Mouse (Mus musculus): Measurements from ENCODE around the gene Vps37b.
A peak's percentile ranks its signal among the peaks of the same experiment; 100 is the strongest.

Vps37b gene

GRCm38 (mm10) chr5:123981250-123981554 lies 50.9 kb downstream of the Vps37b start:
- no peak for DNase-seq (ENCODE audit: extremely low spot score, low spot score)

GRCm38 (mm10) chr5:123980521-123981249 lies 51.4 kb downstream of the Vps37b start:
- no peak for DNase-seq (ENCODE audit: extremely low spot score, low spot score)

DNA sequence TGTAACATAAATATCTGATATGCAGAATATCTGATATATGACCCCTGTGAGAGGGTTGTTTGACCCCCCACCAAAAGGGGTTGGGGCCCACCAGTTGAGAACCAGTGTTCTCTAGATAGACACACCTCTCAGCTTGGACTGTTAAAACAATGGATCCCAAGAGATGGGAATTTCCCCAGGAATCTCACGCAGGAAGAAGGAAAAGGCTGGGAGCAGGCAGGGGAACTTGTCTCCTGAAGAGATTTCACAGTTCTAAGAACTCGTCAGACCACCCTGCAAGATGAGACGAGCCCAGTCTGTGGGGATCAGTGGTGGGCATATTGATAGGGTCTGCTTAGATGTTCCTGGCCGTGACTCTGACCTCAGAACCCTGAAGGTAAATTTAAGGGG lies 52.1 kb downstream of the Vps37b start:
- DNase-seq (ENCODE audit: extremely low spot score, low spot score): no peak

DNA sequence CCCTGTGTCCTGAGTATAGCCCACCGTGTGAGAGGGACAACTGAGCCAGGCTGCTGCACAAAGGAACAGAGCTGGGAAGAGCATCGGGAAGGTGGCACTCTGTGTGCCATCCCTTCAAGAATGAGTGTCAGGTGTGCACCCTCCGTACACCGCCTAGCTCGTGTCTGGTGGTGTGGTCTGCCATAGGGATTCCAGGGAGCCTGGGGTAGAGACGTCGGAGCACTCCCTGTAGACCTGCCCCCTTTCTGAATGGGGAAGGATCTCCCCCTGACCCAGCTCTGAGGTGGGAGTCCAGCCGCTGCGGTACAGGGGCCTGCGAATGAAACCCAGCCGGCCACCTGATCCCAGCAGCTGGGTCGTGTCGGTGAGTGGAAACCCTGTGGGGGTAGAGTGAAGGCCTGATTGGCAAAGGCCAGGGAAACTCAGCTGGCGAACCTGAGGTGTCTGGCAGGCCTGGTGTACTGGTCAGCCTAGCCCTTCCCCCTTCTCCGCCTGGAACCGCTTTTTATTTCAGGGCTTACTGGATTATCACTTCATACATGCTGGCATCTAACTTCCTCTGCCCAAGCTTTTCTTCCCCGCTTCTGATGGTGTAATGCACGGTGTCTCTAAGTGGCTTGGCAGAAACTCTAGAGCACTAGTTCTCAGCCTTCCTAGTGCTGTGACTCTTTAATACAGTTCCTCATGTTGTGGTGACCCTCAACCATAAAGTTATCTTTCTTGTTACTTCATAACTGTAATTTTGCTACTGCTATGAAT lies 52.7 kb downstream of the Vps37b start:
- no peak for DNase-seq (ENCODE audit: extremely low spot score, low spot score)

- DNase-seq (ENCODE audit: extremely low spot score, low spot score): no peak
These were observed 53.9 kb downstream of the Vps37b start for GRCm38 (mm10) chr5:123978131-123978530.

DNA sequence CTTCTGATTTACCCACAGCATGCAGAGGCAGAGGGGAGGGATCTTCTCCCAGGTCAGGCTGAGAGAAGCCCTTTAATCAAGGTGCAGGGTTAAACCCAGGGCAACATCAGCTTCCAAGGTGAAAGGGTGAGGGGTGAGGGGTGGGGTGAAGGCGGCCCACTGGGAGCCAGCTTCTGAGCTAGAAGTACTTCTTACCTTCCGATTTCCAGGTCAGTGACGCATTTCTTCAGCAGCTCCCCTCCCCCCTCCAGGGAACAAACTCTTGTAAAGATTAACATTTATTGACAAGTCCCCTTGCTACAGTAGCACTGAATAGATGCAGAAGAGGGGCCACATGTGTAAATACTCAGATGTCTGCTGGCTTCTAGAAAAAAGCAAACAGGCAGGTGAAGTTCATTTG lies 54.8 kb downstream of the Vps37b start:
- DNase-seq (ENCODE audit: extremely low spot score, low spot score): no peak

GRCm38 (mm10) chr5:123975668-123976180 lies 56.3 kb downstream of the Vps37b start:
- DNase-seq (ENCODE audit: extremely low spot score, low spot score): no peak

GRCm38 (mm10) chr5:123974616-123975111 lies 57.4 kb downstream of the Vps37b start:
- no peak for DNase-seq (ENCODE audit: extremely low spot score, low spot score)

- no peak for DNase-seq (ENCODE audit: extremely low spot score, low spot score)
These were observed 57.9 kb downstream of the Vps37b start for GRCm38 (mm10) chr5:123974179-123974485.

DNA sequence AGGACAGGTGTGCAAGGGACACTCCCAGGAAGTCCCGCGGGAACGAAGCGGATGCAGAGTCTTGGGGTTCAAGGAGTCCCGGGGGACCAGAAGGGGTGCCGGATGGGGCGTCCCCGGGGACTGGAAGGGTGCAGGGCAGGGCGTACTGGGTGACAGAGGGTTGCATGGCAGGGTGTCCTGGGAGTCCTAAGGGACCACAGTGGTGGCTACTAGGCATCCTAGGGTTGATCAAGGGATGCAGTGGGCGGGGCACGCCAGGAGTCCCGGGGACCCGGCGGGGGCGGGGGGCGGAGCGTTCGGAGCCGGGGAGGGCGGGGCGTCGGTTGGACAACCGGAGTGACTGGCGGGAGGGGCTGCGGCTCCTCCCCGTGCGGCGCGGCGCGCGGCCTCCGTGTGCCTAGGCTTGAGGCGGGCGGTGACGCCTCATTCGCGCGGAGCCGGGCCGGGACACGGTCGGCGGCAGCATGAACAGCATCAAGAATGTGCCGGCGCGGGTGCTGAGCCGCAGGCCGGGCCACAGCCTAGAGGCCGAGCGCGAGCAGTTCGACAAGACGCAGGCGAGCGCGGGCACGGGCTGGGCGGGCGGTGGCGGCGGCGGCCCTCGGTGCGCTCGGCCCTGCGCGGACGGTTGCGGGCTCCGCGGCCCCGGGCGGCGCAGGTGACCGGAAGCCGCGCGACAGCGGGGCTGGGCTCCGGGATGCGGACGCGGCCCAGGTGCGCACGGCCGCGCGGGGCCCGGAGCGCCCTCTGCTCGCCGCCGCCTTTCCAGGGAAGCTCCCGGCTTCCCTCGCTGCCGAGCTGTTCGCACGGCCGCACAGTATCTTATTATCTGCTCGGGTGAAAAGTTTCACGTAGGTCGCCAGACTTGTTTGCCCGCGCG lies 58.5 kb downstream of the Vps37b start, which contains the start of gene Hip1r:
Hip1r (plus strand) TSS at position 330 of the 880 bp plus-strand sequence.
- DNase-seq (ENCODE audit: extremely low spot score, low spot score): peak; percentile 70

DNA sequence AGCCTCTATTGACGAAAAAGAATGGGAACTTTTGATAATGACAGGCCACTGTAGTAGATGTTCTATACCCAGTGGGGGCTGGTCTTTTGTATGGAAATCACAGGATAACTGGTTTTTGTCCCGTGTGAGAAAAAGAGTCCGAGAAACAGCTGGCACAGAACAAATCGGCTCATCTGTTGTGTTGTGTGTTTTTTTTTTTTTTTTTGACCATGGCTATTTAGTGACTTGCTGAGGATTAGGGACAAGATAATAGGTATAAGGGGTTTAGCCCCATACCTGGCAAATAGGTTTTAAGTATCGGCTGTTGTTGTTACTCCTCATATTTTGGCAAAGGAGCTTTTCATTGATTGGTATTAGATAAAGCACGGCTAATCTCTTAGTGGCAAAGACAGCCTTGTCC lies 59.6 kb downstream of the Vps37b start:
- no peak for DNase-seq (ENCODE audit: extremely low spot score, low spot score)

DNA sequence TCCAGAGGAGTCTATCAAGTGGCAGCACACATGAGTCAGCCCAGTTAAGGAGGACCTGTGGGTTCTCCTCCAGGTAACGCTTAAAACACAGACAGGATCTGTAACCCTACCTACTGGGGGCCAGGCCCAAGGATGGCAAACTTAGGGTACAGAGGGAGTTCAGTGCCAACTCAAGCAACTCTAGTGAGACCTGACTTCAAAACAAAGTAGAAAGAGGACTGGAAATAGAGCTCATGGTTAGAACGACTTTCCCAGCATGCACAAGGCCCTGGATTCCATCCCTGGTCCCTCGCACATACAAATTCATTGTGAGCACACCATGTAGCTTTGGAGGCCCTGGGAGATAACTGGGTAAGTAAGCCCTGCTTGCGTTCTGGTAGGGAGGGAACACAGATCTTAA lies 61.5 kb downstream of the Vps37b start:
- no peak for DNase-seq (ENCODE audit: extremely low spot score, low spot score)

GRCm38 (mm10) chr5:123969216-123969615 lies 62.9 kb downstream of the Vps37b start:
- DNase-seq (ENCODE audit: extremely low spot score, low spot score): no peak

DNA sequence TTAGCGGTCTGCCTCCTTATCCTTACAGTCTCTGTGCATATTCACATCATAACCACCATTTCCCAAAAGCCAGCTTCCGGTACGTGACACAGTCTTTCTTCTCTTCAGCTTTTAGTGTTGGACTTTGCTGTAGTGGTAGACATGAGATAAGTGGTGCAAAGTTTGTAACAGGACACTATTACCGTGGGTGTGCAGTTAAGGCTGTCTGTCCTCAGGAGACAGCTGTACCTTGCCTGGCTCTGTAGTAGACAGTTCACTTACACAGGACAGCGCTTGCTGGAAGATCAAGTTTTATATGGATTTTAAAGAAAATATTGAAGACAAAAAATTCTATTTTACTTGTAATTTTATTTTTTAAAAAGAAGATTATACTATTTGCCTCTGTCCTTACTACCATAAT lies 63.6 kb downstream of the Vps37b start:
- DNase-seq (ENCODE audit: extremely low spot score, low spot score): no peak

GRCm38 (mm10) chr5:123966759-123967158 lies 65.3 kb downstream of the Vps37b start:
- no peak for DNase-seq (ENCODE audit: extremely low spot score, low spot score)

DNA sequence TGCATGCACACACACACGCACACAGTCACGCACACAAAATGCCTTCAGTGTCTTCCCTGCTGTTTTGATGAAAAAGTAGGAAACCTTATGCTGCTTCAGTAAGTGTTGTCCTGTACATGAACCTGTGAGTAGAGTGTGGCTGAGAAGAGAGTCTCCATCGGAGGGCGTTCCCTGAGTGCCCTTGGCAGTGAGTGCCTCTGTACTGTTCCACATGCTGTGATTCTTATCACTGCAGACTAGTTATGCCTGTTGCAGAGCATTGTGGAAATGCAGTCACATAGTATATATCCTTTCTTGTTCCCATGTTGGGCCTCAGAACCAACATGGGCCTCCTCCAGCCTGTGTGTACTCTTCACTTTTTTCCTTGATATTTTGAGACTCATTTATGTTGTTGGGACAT lies 67.9 kb downstream of the Vps37b start:
- DNase-seq (ENCODE audit: extremely low spot score, low spot score): no peak

DNA sequence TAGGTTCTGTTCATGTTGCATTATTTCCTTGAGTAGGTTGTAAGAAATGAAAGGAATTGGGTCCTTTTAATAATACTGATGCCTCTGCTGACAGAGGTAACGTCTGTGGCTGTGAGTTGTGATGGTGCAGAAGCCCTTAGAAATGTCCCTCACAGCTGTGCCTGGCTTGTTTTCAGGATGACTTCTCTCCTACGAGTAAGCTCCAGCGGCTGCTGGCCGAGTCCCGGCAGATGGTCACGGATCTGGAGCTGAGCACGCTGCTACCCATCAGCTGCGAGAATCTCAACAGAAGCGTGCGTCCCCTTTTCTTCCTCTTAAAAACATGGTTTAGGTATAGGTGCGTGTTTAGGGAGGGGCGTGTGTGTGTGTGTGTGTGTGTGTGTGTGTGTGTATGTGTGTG lies 71.0 kb downstream of the Vps37b start:
- DNase-seq (ENCODE audit: extremely low spot score, low spot score): no peak

DNA sequence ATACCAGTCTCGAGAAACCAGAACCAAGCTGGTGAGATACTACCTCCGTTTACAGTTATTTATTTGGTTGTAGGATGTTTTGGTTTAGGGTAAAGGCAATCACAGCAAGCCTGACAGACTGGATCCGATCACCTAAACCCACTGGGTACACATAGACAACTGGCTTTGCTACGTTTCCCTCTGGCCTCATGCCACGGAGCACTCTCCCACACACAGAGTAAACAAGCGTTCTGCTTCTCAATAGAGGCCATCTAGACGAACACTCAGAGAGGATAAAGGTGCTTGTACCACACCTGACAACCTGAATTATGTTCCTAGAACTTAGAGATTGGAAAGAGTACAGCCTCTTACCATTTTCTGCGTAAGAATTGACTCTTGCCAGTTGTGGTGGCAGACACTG lies 71.9 kb downstream of the Vps37b start:
- DNase-seq (ENCODE audit: extremely low spot score, low spot score): no peak

DNA sequence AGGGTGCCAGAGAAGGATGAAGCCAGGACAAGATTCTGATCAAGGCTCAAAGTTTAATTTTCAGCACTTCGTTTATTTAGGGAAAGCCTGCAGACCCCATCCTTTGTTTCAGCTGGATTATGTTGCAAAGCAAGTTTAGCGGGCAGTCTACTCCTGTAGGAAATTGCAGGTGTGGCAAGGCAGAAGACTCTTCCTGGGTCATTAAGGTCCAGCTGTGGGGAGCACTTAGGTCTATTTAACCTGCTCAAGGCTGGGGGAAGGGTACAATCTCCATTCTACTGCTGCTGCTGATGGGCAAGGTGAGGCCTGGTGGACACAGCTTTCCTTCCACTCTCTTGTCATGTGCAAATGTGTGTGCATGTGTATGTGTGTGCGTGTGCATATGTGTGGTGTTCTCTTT lies 73.1 kb downstream of the Vps37b start:
- no peak for DNase-seq (ENCODE audit: extremely low spot score, low spot score)

DNA sequence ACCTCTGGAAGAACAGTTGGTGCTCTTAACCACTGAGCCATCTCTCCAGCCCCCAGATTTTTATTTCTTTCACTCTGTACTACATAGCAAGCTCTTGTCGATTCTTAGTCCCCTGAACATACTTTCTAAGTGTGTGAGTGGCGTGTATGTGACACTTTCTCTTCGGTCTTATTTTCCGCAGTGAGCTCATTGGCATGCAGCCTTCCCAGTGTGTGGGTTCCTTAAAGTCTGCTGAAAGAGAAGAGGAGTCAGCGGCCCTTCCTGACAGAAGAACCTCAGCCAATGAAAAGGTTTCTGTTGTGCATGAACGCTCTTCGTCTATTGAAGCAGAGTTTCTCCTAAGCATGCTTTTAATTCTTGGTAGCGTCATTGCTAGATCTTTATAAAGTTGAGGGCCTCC lies 74.9 kb downstream of the Vps37b start:
- no peak for DNase-seq (ENCODE audit: extremely low spot score, low spot score)

Measured in neural tube, embryonic 10.5 days (tissue).